35 mouse cellular contexts compared by ENCODE assay signal in the genomic region with DNA sequence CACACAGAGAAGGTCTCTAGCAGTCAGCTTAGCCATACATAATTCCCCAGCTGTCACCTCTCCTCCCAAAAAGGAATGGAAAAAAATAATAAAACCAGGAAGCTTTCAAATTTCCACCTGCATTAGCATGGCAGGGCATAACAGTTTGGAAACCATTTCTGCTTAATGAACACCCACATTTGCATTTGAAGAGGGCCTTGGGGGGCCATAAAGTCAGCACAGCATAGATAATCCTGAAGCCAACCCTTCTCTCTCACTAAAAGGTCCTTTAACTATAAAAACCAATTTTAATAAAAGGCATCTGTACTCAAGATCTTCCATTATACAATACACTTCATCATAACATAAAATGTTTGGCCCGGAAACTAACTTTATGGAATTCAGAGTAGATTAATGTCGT.
"Had no signal": no experiment of that assay in that cellular context is flagged by ENCODE, and none has a peak within 500 bp of the region (broad histone marks: within the 10 kb centered on the region; RNA-seq: fewer than 3 reads in every experiment).

No protein-coding gene starts in this region.

- H3K36me3 ChIP-seq: heart, embryonic 10.5 days; heart, embryonic 12.5 days; heart, embryonic 13.5 days; heart, embryonic 15.5 days; hindbrain, embryonic 10.5 days; hindbrain, embryonic 12.5 days; hindbrain, embryonic 13.5 days; hindbrain, embryonic 15.5 days; intestine, embryonic 15.5 days; kidney, embryonic 15.5 days had no signal

- H3K27me3 ChIP-seq: heart, embryonic 12.5 days; heart, embryonic 13.5 days; heart, embryonic 15.5 days; hindbrain, embryonic 12.5 days; hindbrain, embryonic 13.5 days; hindbrain, embryonic 15.5 days; intestine, embryonic 15.5 days; kidney, embryonic 15.5 days had no signal

- H3K4me1 ChIP-seq: heart, embryonic 15.5 days; hindbrain, embryonic 10.5 days; hindbrain, embryonic 12.5 days; hindbrain, embryonic 13.5 days; hindbrain, embryonic 15.5 days had no signal

- DNase-seq: heart, postnatal 10 days; heart, postnatal 14 days; heart, postnatal 36 days; heart, postnatal 4 days; kidney, adult 11 months; kidney, adult 18-20 months; kidney, adult 2 months; kidney, adult 8-10 months; kidney, adult 9 months; kidney, postnatal 10 days; kidney, postnatal 14 days; kidney, postnatal 25 days; kidney, postnatal 36 days; kidney, postnatal 4 days; layer of hippocampus, adult 9-11 months; layer of hippocampus, postnatal 36 days had no signal

- H3K9me3 ChIP-seq: heart, embryonic 10.5 days; heart, embryonic 12.5 days; heart, embryonic 13.5 days; heart, embryonic 15.5 days; hindbrain, embryonic 10.5 days; hindbrain, embryonic 12.5 days; hindbrain, embryonic 13.5 days; hindbrain, embryonic 15.5 days; intestine, embryonic 15.5 days; kidney, embryonic 15.5 days had no signal

- H3K4me2 ChIP-seq: heart, embryonic 11.5 days; heart, embryonic 12.5 days; heart, embryonic 13.5 days; heart, embryonic 15.5 days; hindbrain, embryonic 12.5 days; hindbrain, embryonic 13.5 days; hindbrain, embryonic 14.5 days; hindbrain, embryonic 15.5 days; intestine, embryonic 15.5 days; kidney, embryonic 15.5 days had no signal

- H3K4me3 ChIP-seq: heart, embryonic 10.5 days; heart, embryonic 12.5 days; heart, embryonic 13.5 days; heart, embryonic 15.5 days; hindbrain, embryonic 10.5 days; hindbrain, embryonic 12.5 days; hindbrain, embryonic 13.5 days; hindbrain, embryonic 15.5 days; intestine, embryonic 15.5 days; kidney, embryonic 15.5 days; layer of hippocampus, adult 2 months had no signal

- ATAC-seq: hindbrain, embryonic 16.5 days; hindbrain, postnatal 0 days; inflammation-experienced regulatory T-cells, adult 6 months; intestine, embryonic 15.5 days; intestine, embryonic 16.5 days; intestine, postnatal 0 days had no signal

- H3K27ac ChIP-seq: heart, embryonic 10.5 days; heart, embryonic 13.5 days; heart, embryonic 15.5 days; hindbrain, embryonic 10.5 days; hindbrain, embryonic 12.5 days; hindbrain, embryonic 13.5 days; hindbrain, embryonic 14.5 days; hindbrain, embryonic 15.5 days; hindbrain, postnatal 0 days; intestine, embryonic 15.5 days; kidney, embryonic 15.5 days; kidney, postnatal 0 days; layer of hippocampus, adult 2 months had no signal

- H3K9ac ChIP-seq: heart, embryonic 12.5 days; heart, embryonic 13.5 days; heart, embryonic 15.5 days; hindbrain, embryonic 12.5 days; hindbrain, embryonic 13.5 days; hindbrain, embryonic 14.5 days; hindbrain, embryonic 15.5 days; intestine, embryonic 15.5 days; kidney, embryonic 15.5 days had no signal
